Mouse (Mus musculus): ENCODE measurements around the gene Slc25a13. TPM values are rescaled to one million over a fixed set of nuclear protein-coding genes. Genes with fewer than 3 reads are reported as not detected.

Gene Slc25a13
- total and polyA plus RNA-seq, 2 experiments from 2014 or later: 59.6 to 83.1 TPM

- no peak overlapping the region for H3K9ac ChIP-seq (replicated peaks; ENCODE audit: low read depth, low read length)
- DNase-seq (ENCODE audit: low spot score) (no peak), ATAC-seq (ENCODE audit: insufficient read depth, low read depth) (no peak)
- no peaks in the 10 kb centered on the region for H3K4me1 ChIP-seq (ENCODE audit: control insufficient read depth, insufficient read depth)
- TF ChIP-seq CTCF (IDR thresholded peaks at IDR 0.05; ENCODE audit: low read depth) (no peak), EP300 (IDR thresholded peaks at IDR 0.05; ENCODE audit: low read depth) (no peak)
- no peaks in the 10 kb centered on the region for H3K27me3 ChIP-seq (ENCODE audit: control insufficient read depth, insufficient read depth, low read length)
- H3K27ac ChIP-seq (ENCODE audit: low read depth): no peak overlapping the region
- 75% methylated on average over 3 of the region's 3 CpGs for WGBS
- H3K4me2 ChIP-seq (ENCODE audit: low read depth, low read length): no peak overlapping the region
- no peaks in the 10 kb centered on the region for H3K9me3 ChIP-seq (replicated peaks; ENCODE audit: control insufficient read depth, low read length)
- peaks cover 36% of the 10 kb centered on the region for H3K36me3 ChIP-seq (replicated peaks; ENCODE audit: control insufficient read depth, insufficient read depth, low read length)
- no peak overlapping the region for H3K4me3 ChIP-seq (ENCODE audit: low read depth, low read length)
Observed at GRCm38 (mm10) chr6:6093522-6093921, 123.5 kb downstream of the Slc25a13 start.

GRCm38 (mm10) chr6:6092497-6092896 is 124.5 kb downstream of the Slc25a13 start:
- Histone ChIP-seq H3K4me2 (ENCODE audit: low read depth, low read length) (no peak overlapping the region), H3K9ac (replicated peaks; ENCODE audit: low read depth, low read length) (no peak overlapping the region), H3K36me3 (replicated peaks; ENCODE audit: control insufficient read depth, insufficient read depth, low read length) (peaks cover 33% of the 10 kb centered on the region), H3K27me3 (ENCODE audit: control insufficient read depth, insufficient read depth, low read length) (no peaks in the 10 kb centered on the region), H3K27ac (ENCODE audit: low read depth) (no peak overlapping the region), H3K9me3 (replicated peaks; ENCODE audit: control insufficient read depth, low read length) (no peaks in the 10 kb centered on the region), H3K4me1 (ENCODE audit: control insufficient read depth, insufficient read depth) (peaks cover 8% of the 10 kb centered on the region), H3K4me3 (ENCODE audit: low read depth, low read length) (no peak overlapping the region)
- DNase-seq (ENCODE audit: low spot score) (no peak), ATAC-seq (ENCODE audit: insufficient read depth, low read depth) (no peak)
- 83% methylated on average over 10 of the region's 10 CpGs for WGBS
- no peak for TF ChIP-seq CTCF (IDR thresholded peaks at IDR 0.05; ENCODE audit: low read depth)
- TF ChIP-seq EP300 (IDR thresholded peaks at IDR 0.05; ENCODE audit: low read depth): no peak

GRCm38 (mm10) chr6:6091016-6091415 is 126.0 kb downstream of the Slc25a13 start:
- H3K4me3 ChIP-seq (ENCODE audit: low read depth, low read length): no peak overlapping the region
- WGBS: 74% methylated on average over 3 of the region's 3 CpGs
- no peak overlapping the region for H3K27ac ChIP-seq (ENCODE audit: low read depth)
- no peaks in the 10 kb centered on the region for H3K9me3 ChIP-seq (replicated peaks; ENCODE audit: control insufficient read depth, low read length)
- H3K4me2 ChIP-seq (ENCODE audit: low read depth, low read length): no peak overlapping the region
- no peak for TF ChIP-seq EP300 (IDR thresholded peaks at IDR 0.05; ENCODE audit: low read depth)
- no peak for TF ChIP-seq CTCF (IDR thresholded peaks at IDR 0.05; ENCODE audit: low read depth)
- no peak for ATAC-seq (ENCODE audit: insufficient read depth, low read depth)
- H3K4me1 ChIP-seq (ENCODE audit: control insufficient read depth, insufficient read depth): peaks cover 10% of the 10 kb centered on the region
- H3K27me3 ChIP-seq (ENCODE audit: control insufficient read depth, insufficient read depth, low read length): no peaks in the 10 kb centered on the region
- H3K36me3 ChIP-seq (replicated peaks; ENCODE audit: control insufficient read depth, insufficient read depth, low read length): peaks cover 23% of the 10 kb centered on the region
- no peak for DNase-seq (ENCODE audit: low spot score)
- H3K9ac ChIP-seq (replicated peaks; ENCODE audit: low read depth, low read length): no peak overlapping the region

- Histone ChIP-seq H3K27me3 (ENCODE audit: control insufficient read depth, insufficient read depth, low read length) (no peaks in the 10 kb centered on the region), H3K36me3 (replicated peaks; ENCODE audit: control insufficient read depth, insufficient read depth, low read length) (peaks cover 13% of the 10 kb centered on the region), H3K9me3 (replicated peaks; ENCODE audit: control insufficient read depth, low read length) (no peaks in the 10 kb centered on the region), H3K27ac (ENCODE audit: low read depth) (peak overlapping the region; percentile 54), H3K9ac (replicated peaks; ENCODE audit: low read depth, low read length) (no peak overlapping the region), H3K4me3 (ENCODE audit: low read depth, low read length) (no peak overlapping the region), H3K4me1 (ENCODE audit: control insufficient read depth, insufficient read depth) (peaks cover 10% of the 10 kb centered on the region), H3K4me2 (ENCODE audit: low read depth, low read length) (no peak overlapping the region)
- DNase-seq (ENCODE audit: low spot score) (peak; percentile 73), ATAC-seq (ENCODE audit: insufficient read depth, low read depth) (peak; percentile 85)
- no peak for TF ChIP-seq CTCF (IDR thresholded peaks at IDR 0.05; ENCODE audit: low read depth)
- no peak for TF ChIP-seq EP300 (IDR thresholded peaks at IDR 0.05; ENCODE audit: low read depth)
- WGBS: 12% methylated on average over 4 of the region's 4 CpGs
Observed at GRCm38 (mm10) chr6:6088151-6088550, 128.8 kb downstream of the Slc25a13 start.

GRCm38 (mm10) chr6:6080484-6080883 is 136.5 kb downstream of the Slc25a13 start:
- 88% methylated on average over 1 of the region's 1 CpGs for WGBS
- H3K27ac ChIP-seq (ENCODE audit: low read depth): no peak overlapping the region
- no peak overlapping the region for H3K9ac ChIP-seq (replicated peaks; ENCODE audit: low read depth, low read length)
- DNase-seq (ENCODE audit: low spot score) (no peak), ATAC-seq (ENCODE audit: insufficient read depth, low read depth) (no peak)
- H3K27me3 ChIP-seq (ENCODE audit: control insufficient read depth, insufficient read depth, low read length): no peaks in the 10 kb centered on the region
- H3K36me3 ChIP-seq (replicated peaks; ENCODE audit: control insufficient read depth, insufficient read depth, low read length): 0 out of 2 replicates have a peak, but pooled peaks cover 13% of the 10 kb centered on the region
- H3K4me2 ChIP-seq (ENCODE audit: low read depth, low read length): no peak overlapping the region
- H3K4me1 ChIP-seq (ENCODE audit: control insufficient read depth, insufficient read depth): no peaks in the 10 kb centered on the region
- H3K4me3 ChIP-seq (ENCODE audit: low read depth, low read length): no peak overlapping the region
- no peak for TF ChIP-seq EP300 (IDR thresholded peaks at IDR 0.05; ENCODE audit: low read depth)
- no peaks in the 10 kb centered on the region for H3K9me3 ChIP-seq (replicated peaks; ENCODE audit: control insufficient read depth, low read length)

GRCm38 (mm10) chr6:6077234-6077633 is 139.7 kb downstream of the Slc25a13 start:
- 70% methylated on average over 4 of the region's 4 CpGs for WGBS
- Histone ChIP-seq H3K4me1 (ENCODE audit: control insufficient read depth, insufficient read depth) (no peaks in the 10 kb centered on the region), H3K4me2 (ENCODE audit: low read depth, low read length) (no peak overlapping the region), H3K27me3 (ENCODE audit: control insufficient read depth, insufficient read depth, low read length) (no peaks in the 10 kb centered on the region), H3K9me3 (replicated peaks; ENCODE audit: control insufficient read depth, low read length) (no peaks in the 10 kb centered on the region), H3K9ac (replicated peaks; ENCODE audit: low read depth, low read length) (no peak overlapping the region), H3K36me3 (replicated peaks; ENCODE audit: control insufficient read depth, insufficient read depth, low read length) (0 out of 2 replicates have a peak, but pooled peaks cover 7% of the 10 kb centered on the region), H3K27ac (ENCODE audit: low read depth) (no peak overlapping the region), H3K4me3 (ENCODE audit: low read depth, low read length) (no peak overlapping the region)
- ATAC-seq (ENCODE audit: insufficient read depth, low read depth) (no peak), DNase-seq (ENCODE audit: low spot score) (no peak)
- TF ChIP-seq CTCF (IDR thresholded peaks at IDR 0.05; ENCODE audit: low read depth) (no peak), EP300 (IDR thresholded peaks at IDR 0.05; ENCODE audit: low read depth) (no peak)

Data from heart, postnatal 0 days (tissue).